Mouse (Mus musculus) E14TG2a.4 (cell line): ENCODE data around the gene Zhx3.

Experiments used
- H3K27me3 ChIP-seq: 2 replicates; pipeline ENCODE4 v1.6.1; 2014; ENCODE audit warnings: low read length, control low read depth; ENCODE audit not compliant: insufficient read depth
- H3K36me3 ChIP-seq: 2 replicates; pipeline ENCODE4 v1.6.1; 2014; ENCODE audit warnings: low read length, control low read depth; ENCODE audit not compliant: insufficient read depth
- H3K4me1 ChIP-seq: replicated peaks from 2 replicates; pipeline ENCODE4 v1.6.1; 2014; ENCODE audit warnings: low read depth, low read length, control low read depth
- H3K4me3 ChIP-seq: replicated peaks from 2 replicates; pipeline ENCODE4 v1.5.1; 2014; ENCODE audit warnings: mild to moderate bottlenecking, low read length
- H3K9me3 ChIP-seq: 2 replicates; pipeline ENCODE4 v1.6.1; 2014; ENCODE audit warnings: low read length, control low read depth
- CTCF ChIP-seq: conservative IDR thresholded peaks from 2 replicates; pipeline ENCODE4 v1.5.1; 2014; ENCODE audit warnings: low read length
- NANOG ChIP-seq: IDR thresholded peaks from 2 replicates; pipeline ENCODE4 v1.6.1; 2014; ENCODE audit warnings: borderline replicate concordance, low read length, mixed read lengths
- POU5F1 ChIP-seq: IDR thresholded peaks from 2 replicates; pipeline ENCODE4 v1.6.1; 2014; ENCODE audit warnings: low read length, borderline replicate concordance

Zhx3 gene

DNA sequence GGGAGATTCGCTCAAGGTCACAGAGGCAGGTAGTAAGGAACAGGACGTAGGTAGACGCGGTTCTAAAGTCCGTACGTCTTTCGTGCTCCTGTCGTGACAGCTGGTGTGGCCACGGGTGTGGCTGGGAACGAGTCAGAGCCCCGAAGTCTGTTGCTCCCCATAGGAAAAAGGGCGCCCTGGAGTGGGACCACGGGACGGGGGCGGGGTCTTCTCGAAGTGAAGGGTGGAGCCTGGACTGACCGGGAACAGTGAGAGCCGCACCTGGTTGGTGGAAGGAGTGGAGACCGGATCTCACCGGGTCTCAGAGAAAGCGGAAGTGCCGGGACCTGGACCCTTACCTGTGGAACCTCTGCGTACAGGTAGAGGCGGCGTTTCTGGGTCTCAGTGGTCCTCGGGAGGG lies 15.1 kb upstream of the Zhx3 start:
- H3K9me3 ChIP-seq, result no peaks in the 10 kb centered on the region
- H3K27me3 ChIP-seq, result peaks cover 6% of the 10 kb centered on the region
- 0 out of 2 replicates have a peak, but pooled peaks cover 3% of the 10 kb centered on the region for H3K36me3 ChIP-seq
- H3K4me1 ChIP-seq, result peaks cover 10% of the 10 kb centered on the region
- no peak for TF ChIP-seq POU5F1
- TF ChIP-seq NANOG, result no peak
- TF ChIP-seq CTCF, result no peak
- H3K4me3 ChIP-seq, result peak overlapping the region; percentile 81

GRCm38 (mm10) chr2:160887284-160887683 lies 14.5 kb upstream of the Zhx3 start:
- no peaks in the 10 kb centered on the region for H3K36me3 ChIP-seq
- H3K4me3 ChIP-seq, result peak overlapping the region; percentile 81
- peaks cover 6% of the 10 kb centered on the region for H3K27me3 ChIP-seq
- TF ChIP-seq CTCF (peak; percentile 53), POU5F1 (no peak)
- H3K9me3 ChIP-seq, result no peaks in the 10 kb centered on the region
- peaks cover 13% of the 10 kb centered on the region for H3K4me1 ChIP-seq

DNA sequence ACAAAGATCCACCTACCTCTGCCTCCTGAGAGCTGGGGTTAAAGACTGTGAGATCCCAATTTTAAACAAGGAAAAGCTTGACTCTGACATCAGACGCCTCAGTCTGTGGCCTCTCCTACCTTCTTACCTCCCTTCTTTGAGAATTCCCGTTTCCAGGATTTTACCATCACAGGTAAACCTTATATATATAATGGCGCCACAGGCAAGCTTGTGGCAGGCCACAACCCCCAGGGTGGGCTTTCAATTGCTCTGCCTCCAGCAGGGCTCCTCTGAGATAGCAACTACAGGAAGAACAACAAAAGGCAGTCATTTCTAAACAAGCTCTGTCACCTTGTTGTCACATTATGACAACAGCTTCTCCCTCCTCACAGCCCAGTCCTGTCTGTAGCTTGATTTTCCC lies 13.4 kb upstream of the Zhx3 start:
- TF ChIP-seq NANOG (no peak), POU5F1 (no peak), CTCF (no peak)
- Histone ChIP-seq H3K27me3 (peaks cover 4% of the 10 kb centered on the region), H3K4me3 (no peak overlapping the region), H3K9me3 (no peaks in the 10 kb centered on the region), H3K36me3 (no peaks in the 10 kb centered on the region), H3K4me1 (peaks cover 17% of the 10 kb centered on the region)

DNA sequence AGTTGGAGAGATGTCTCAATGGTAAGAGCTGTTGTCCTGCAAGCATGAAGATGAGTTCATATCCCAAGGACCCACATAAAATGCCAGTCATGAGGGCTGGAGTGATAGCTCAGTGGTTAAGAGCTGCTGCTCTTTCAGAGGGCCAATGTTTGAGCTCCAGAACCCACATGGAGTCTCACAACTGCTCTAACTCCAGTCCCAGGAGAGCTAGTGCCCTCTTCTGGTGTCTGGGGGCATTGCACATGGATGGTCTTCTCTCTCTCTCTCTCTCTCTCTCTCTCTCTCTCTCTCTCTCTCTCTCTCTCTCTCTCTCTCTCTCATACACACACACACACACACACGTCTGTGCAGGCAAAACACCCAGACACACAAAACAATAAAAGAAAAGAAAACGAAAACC lies 12.0 kb upstream of the Zhx3 start:
- no peak for TF ChIP-seq NANOG
- TF ChIP-seq CTCF, result peak; percentile 60
- Histone ChIP-seq H3K27me3 (peaks cover 4% of the 10 kb centered on the region), H3K36me3 (no peaks in the 10 kb centered on the region), H3K4me1 (peaks cover 17% of the 10 kb centered on the region), H3K9me3 (no peaks in the 10 kb centered on the region), H3K4me3 (no peak overlapping the region)

DNA sequence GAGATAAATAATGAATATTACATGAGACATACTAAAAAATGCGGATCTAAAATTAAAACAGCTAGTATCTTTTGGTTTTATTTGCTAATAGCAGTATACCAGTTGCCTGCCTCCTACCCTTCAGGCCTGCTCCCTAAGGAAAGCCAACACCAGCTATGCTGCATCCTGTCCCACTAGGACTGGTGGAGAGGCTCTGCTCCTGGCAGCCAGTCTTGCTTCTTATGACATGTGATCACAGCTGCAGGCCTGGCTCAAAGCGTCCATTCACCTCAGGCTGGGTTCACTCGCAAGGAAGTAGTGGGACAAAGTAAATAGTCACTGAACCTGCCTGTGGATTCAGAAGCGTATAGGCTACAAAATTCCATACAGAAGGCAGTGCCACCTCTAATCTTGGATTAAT lies 11.1 kb upstream of the Zhx3 start:
- H3K9me3 ChIP-seq, result no peaks in the 10 kb centered on the region
- peaks cover 4% of the 10 kb centered on the region for H3K27me3 ChIP-seq
- TF ChIP-seq NANOG (no peak), CTCF (no peak), POU5F1 (no peak)
- no peaks in the 10 kb centered on the region for H3K36me3 ChIP-seq
- no peak overlapping the region for H3K4me3 ChIP-seq
- peaks cover 17% of the 10 kb centered on the region for H3K4me1 ChIP-seq

DNA sequence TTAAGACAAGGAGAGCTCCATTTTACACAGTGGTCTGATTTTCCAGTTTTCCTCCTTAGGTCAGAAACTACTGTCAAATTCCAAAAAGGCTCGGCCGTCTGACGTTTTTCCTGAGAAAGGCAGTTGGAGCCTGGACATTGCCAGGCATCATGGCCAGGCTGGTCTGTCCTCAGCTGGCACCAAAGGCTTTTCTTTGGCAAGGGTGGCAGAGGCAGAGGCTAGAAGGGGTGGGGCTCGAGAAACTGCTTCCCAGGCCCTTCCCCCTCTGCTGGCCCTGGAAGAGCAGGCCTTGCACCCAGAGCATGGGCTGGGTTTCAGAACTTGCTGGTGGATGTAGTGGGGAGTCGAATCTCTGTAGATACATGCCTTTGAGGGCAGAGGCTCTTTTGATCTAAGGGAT lies 9.6 kb upstream of the Zhx3 start:
- Histone ChIP-seq H3K4me3 (no peak overlapping the region), H3K27me3 (peaks cover 4% of the 10 kb centered on the region), H3K36me3 (no peaks in the 10 kb centered on the region), H3K4me1 (peaks cover 8% of the 10 kb centered on the region), H3K9me3 (no peaks in the 10 kb centered on the region)
- TF ChIP-seq CTCF (no peak), POU5F1 (no peak), NANOG (no peak)

DNA sequence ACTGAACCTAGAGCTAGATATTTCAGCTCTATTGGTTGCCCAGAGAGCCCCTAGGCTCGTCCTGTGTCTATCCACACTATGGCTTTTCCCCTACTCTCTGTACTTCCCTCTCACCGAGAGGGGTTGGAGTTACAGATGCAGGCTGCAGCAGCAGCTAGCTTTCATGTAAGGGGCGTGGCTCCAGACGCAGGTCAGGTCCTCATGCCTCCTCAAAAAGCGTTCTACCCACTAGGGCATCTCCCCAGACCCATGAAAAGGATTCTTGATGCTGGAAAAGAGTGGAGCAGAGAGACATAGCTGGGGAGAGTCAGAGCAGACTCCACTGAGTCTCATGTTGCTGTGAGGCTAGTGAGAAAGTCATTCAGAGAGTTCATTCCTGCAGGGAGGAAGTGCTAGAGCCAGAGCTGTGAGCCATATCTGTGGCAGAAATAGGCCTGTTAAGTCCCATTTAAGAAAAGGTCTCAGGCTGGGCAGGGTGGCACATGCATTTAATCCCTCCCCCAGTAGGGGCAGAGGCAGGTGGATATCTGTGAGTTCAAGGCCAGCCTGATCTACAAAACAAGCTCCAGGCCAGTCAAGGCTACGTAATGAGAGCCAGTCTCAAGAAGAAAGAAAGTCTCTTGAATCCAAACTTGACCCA lies 8.8 kb upstream of the Zhx3 start:
- Histone ChIP-seq H3K36me3 (no peaks in the 10 kb centered on the region), H3K4me1 (peaks cover 7% of the 10 kb centered on the region), H3K4me3 (no peak overlapping the region), H3K27me3 (peaks cover 4% of the 10 kb centered on the region), H3K9me3 (no peaks in the 10 kb centered on the region)
- TF ChIP-seq NANOG (no peak), CTCF (no peak), POU5F1 (no peak)

DNA sequence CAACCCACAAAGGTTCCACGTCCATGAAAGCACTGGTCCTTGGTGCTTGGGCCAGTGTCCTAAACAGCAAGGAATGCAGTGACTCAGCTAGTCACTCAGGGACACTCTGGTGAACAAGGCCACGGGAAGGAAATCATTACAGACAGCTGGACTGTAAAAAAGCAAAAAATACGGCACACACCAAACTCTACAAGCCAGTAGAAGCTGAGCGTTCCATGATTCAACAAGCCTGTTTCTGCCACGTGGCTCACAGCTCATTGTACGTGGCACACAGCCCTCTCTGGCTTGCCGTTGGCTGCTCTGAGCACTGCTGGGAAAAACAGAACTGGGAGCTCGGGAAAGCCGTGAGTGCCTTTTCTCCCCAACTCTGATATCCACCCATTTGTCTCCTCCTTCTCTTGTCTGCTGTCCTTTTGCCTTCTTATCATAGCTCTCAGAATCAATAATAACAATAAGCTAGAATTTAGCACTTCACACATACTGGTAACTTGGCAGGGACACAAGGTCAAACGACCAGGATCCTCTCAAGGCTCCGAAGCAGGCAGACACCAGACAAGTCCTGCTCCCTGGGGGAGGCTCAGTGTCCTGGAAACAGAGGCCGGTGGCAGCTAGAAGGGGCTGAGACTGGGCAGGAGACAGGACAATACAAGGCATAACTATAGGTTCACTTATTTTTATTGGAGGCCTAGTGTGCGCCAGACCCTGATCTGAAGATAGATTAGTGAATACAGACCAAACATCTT lies 7.8 kb upstream of the Zhx3 start, which contains the start of gene Lpin3:
Gene Lpin3, plus strand, starts transcription at position 218 of the 743 bp plus-strand sequence.
- no peak for TF ChIP-seq NANOG
- TF ChIP-seq CTCF, result no peak
- TF ChIP-seq POU5F1, result no peak
- Histone ChIP-seq H3K4me1 (peaks cover 7% of the 10 kb centered on the region), H3K4me3 (no peak within 1 kb of the TSS), H3K9me3 (0 out of 2 replicates have a peak, but pooled peaks cover 7% of the 10 kb centered on the region), H3K36me3 (no peaks in the 10 kb centered on the region), H3K27me3 (peaks cover 4% of the 10 kb centered on the region)
